ENCODE assay signal across 19 mouse cellular contexts in the genomic region with DNA sequence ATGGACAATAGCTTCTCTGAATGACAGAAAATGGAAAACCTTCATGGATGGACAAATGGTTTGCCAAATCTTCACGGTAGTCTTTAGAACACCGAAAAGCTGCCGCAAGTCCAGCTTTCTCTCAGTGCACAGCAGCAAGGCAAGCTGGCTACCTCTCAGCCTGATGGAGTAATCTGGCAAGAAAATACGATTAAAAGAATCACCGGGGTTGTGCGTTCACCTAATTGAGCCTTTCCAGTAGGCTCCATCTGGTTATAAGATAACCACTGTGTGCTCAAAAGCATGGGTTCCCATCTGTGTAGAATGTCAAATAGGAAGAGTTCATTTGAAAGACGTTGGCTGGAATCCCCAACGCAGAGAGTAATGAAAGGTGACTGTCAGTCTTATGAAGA. TPM values are rescaled to one million over a fixed set of nuclear protein-coding genes. Genes with fewer than 3 reads are reported as not detected.
DNase-seq lines count a peak whose midpoint lies in the region; ATAC-seq and TF ChIP-seq lines count a peak whose summit lies in the region.
"Had no signal": no experiment of that assay in that cellular context is flagged by ENCODE, and none has a peak within 500 bp of the region (broad histone marks: within the 10 kb centered on the region; RNA-seq: fewer than 3 reads in every experiment).

No protein-coding gene starts in this region.

- peak; percentile 11 to 50 for DNase-seq in adrenal gland, adult (ENCODE audit: inconsistent age in 2 of 2, low spot score in 1 of 2)
- DNase-seq in adrenal gland, postnatal 10 days, result no peak
- no peak for DNase-seq in hindbrain, postnatal 0 days (ENCODE audit: low spot score)
- no peak for DNase-seq in midbrain, embryonic 14.5 days
- DNase-seq in stomach, postnatal 0 days (ENCODE audit: low spot score), result no peak
- DNase-seq in adrenal gland, postnatal 36 days, result no peak
- DNase-seq: cerebellum, adult 11 months; heart, adult 2 months; heart, postnatal 14 days; kidney, postnatal 10 days; layer of hippocampus, adult 9-11 months; right cerebral cortex, postnatal 14 days; thymus, postnatal 4 days had no signal

- no peak for ATAC-seq in hindbrain, postnatal 0 days
- ATAC-seq in hindbrain, embryonic 12.5 days (ENCODE audit: low FRiP score), result no peak
- no peak for ATAC-seq in midbrain, embryonic 16.5 days
- ATAC-seq in midbrain, embryonic 14.5 days (ENCODE audit: low FRiP score, low TSS enrichment), result no peak
- ATAC-seq in stomach, postnatal 0 days (ENCODE audit: low FRiP score, low TSS enrichment), result no peak
- ATAC-seq: intestine, embryonic 16.5 days had no signal

- H3K27ac ChIP-seq in hindbrain, postnatal 0 days, result peak overlapping the region; percentile 7; the same call in 1 of the 2 replicates
- no peak overlapping the region for H3K27ac ChIP-seq in hindbrain, embryonic 12.5 days
- 0 out of 2 replicates have a peak overlapping the region, but pooled peaks have one; percentile 1 for H3K27ac ChIP-seq in midbrain, embryonic 16.5 days (ENCODE audit: low read length)
- H3K27ac ChIP-seq in midbrain, embryonic 14.5 days (replicated peaks; ENCODE audit: low read depth, low read length), result no peak overlapping the region
- peak overlapping the region; percentile 58; the same call in 1 of the 2 replicates for H3K27ac ChIP-seq in stomach, postnatal 0 days (replicated peaks)
- H3K27ac ChIP-seq: embryonic facial prominence, embryonic 12.5 days; forebrain, embryonic 10.5 days had no signal

- H3K9me3 ChIP-seq in hindbrain, postnatal 0 days (ENCODE audit: low read length), result no peaks in the 10 kb centered on the region
- no peaks in the 10 kb centered on the region for H3K9me3 ChIP-seq in hindbrain, embryonic 12.5 days (replicated peaks)
- H3K9me3 ChIP-seq in midbrain, embryonic 16.5 days (replicated peaks; ENCODE audit: control insufficient read depth, low read length, poor library complexity, severe bottlenecking), result no peaks in the 10 kb centered on the region
- H3K9me3 ChIP-seq in midbrain, embryonic 14.5 days (ENCODE audit: control insufficient read depth, low read length), result no peaks in the 10 kb centered on the region
- no peaks in the 10 kb centered on the region for H3K9me3 ChIP-seq in stomach, postnatal 0 days (ENCODE audit: control insufficient read depth, low read length)
- H3K9me3 ChIP-seq: embryonic facial prominence, embryonic 12.5 days; megakaryocyte, embryonic 14.5 days had no signal

- H3K4me2 ChIP-seq in hindbrain, postnatal 0 days (ENCODE audit: low read depth, low read length), result no peak overlapping the region
- H3K4me2 ChIP-seq in hindbrain, embryonic 12.5 days (replicated peaks), result no peak overlapping the region
- no peak overlapping the region for H3K4me2 ChIP-seq in midbrain, embryonic 16.5 days (ENCODE audit: low read length)
- H3K4me2 ChIP-seq in midbrain, embryonic 14.5 days (ENCODE audit: low read length), result no peak overlapping the region
- no peak overlapping the region for H3K4me2 ChIP-seq in stomach, postnatal 0 days (replicated peaks; ENCODE audit: low read depth)
- H3K4me2 ChIP-seq: embryonic facial prominence, embryonic 12.5 days had no signal

- H3K4me1 ChIP-seq in hindbrain, postnatal 0 days (ENCODE audit: insufficient read depth, low read length), result peaks cover 19% of the 10 kb centered on the region; the same call in 1 of the 2 replicates
- H3K4me1 ChIP-seq in hindbrain, embryonic 12.5 days, result peaks cover 18% of the 10 kb centered on the region; the same call in 1 of the 2 replicates
- H3K4me1 ChIP-seq in midbrain, embryonic 16.5 days (ENCODE audit: control insufficient read depth, insufficient read depth, low read length), result peaks cover 27% of the 10 kb centered on the region
- H3K4me1 ChIP-seq in midbrain, embryonic 14.5 days (ENCODE audit: control insufficient read depth, insufficient read depth, low read length), result peaks cover 20% of the 10 kb centered on the region; the same call in 1 of the 2 replicates
- H3K4me1 ChIP-seq in stomach, postnatal 0 days (replicated peaks; ENCODE audit: control insufficient read depth, insufficient read depth), result peaks cover 6% of the 10 kb centered on the region; the same call in 1 of the 2 replicates
- H3K4me1 ChIP-seq: embryonic facial prominence, embryonic 12.5 days had no signal

- no peak overlapping the region for H3K4me3 ChIP-seq in hindbrain, postnatal 0 days (ENCODE audit: low read length)
- no peak overlapping the region for H3K4me3 ChIP-seq in hindbrain, embryonic 12.5 days
- no peak overlapping the region for H3K4me3 ChIP-seq in midbrain, embryonic 16.5 days (ENCODE audit: low read depth, low read length)
- no peak overlapping the region for H3K4me3 ChIP-seq in midbrain, embryonic 14.5 days (replicated peaks; ENCODE audit: low read depth, low read length)
- H3K4me3 ChIP-seq in stomach, postnatal 0 days (ENCODE audit: low read depth, low read length), result no peak overlapping the region
- H3K4me3 ChIP-seq: embryonic facial prominence, embryonic 12.5 days; forebrain, embryonic 10.5 days; heart, adult 2 months; megakaryocyte, embryonic 14.5 days had no signal

- H3K36me3 ChIP-seq in hindbrain, postnatal 0 days (ENCODE audit: insufficient read depth, low read length), result no peaks in the 10 kb centered on the region
- no peaks in the 10 kb centered on the region; the same call in 1 of the 2 replicates for H3K36me3 ChIP-seq in hindbrain, embryonic 12.5 days
- no peaks in the 10 kb centered on the region for H3K36me3 ChIP-seq in midbrain, embryonic 16.5 days (ENCODE audit: control insufficient read depth, insufficient read depth, low read length)
- no peaks in the 10 kb centered on the region for H3K36me3 ChIP-seq in midbrain, embryonic 14.5 days (ENCODE audit: control insufficient read depth, insufficient read depth, low read length)
- H3K36me3 ChIP-seq in stomach, postnatal 0 days (ENCODE audit: control insufficient read depth, insufficient read depth, low read length), result no peaks in the 10 kb centered on the region

- no peaks in the 10 kb centered on the region for H3K27me3 ChIP-seq in hindbrain, postnatal 0 days (ENCODE audit: insufficient read depth, low read length)
- H3K27me3 ChIP-seq in hindbrain, embryonic 12.5 days, result no peaks in the 10 kb centered on the region
- no peaks in the 10 kb centered on the region for H3K27me3 ChIP-seq in midbrain, embryonic 16.5 days (ENCODE audit: control insufficient read depth, insufficient read depth, low read depth, low read length)
- no peaks in the 10 kb centered on the region for H3K27me3 ChIP-seq in midbrain, embryonic 14.5 days (ENCODE audit: control insufficient read depth, insufficient read depth, low read length)
- H3K27me3 ChIP-seq in stomach, postnatal 0 days (ENCODE audit: control insufficient read depth, insufficient read depth, low read length), result no peaks in the 10 kb centered on the region
- H3K27me3 ChIP-seq: embryonic facial prominence, embryonic 12.5 days; megakaryocyte, embryonic 14.5 days had no signal

- TF ChIP-seq CTCF in hindbrain, postnatal 0 days (IDR thresholded peaks at IDR 0.05; ENCODE audit: low read depth), result no peak
- TF ChIP-seq CTCF in stomach, postnatal 0 days (IDR thresholded peaks at IDR 0.05; ENCODE audit: low read depth), result no peak

- 45% methylated on average over 8 of the region's 8 CpGs for WGBS in hindbrain, postnatal 0 days
- 90% methylated on average over 8 of the region's 8 CpGs for WGBS in hindbrain, embryonic 12.5 days
- 75% methylated on average over 8 of the region's 8 CpGs for WGBS in midbrain, embryonic 16.5 days
- 69% methylated on average over 8 of the region's 8 CpGs for WGBS in midbrain, embryonic 14.5 days
- 93% methylated on average over 8 of the region's 8 CpGs for WGBS in stomach, postnatal 0 days

- no peak for TF ChIP-seq EP300 in stomach, postnatal 0 days (optimal IDR thresholded peaks at IDR 0.05)

- H3K9ac ChIP-seq in hindbrain, postnatal 0 days (replicated peaks; ENCODE audit: low read length), result no peak overlapping the region
- H3K9ac ChIP-seq in hindbrain, embryonic 12.5 days, result no peak overlapping the region
- no peak overlapping the region for H3K9ac ChIP-seq in midbrain, embryonic 16.5 days (ENCODE audit: low read depth, low read length)
- H3K9ac ChIP-seq in midbrain, embryonic 14.5 days (replicated peaks; ENCODE audit: low read length), result no peak overlapping the region
- no peak overlapping the region for H3K9ac ChIP-seq in stomach, postnatal 0 days (ENCODE audit: low read length)
- H3K9ac ChIP-seq: embryonic facial prominence, embryonic 12.5 days had no signal

RNA-seq across cellular contexts. Expression of gene Abhd2, which starts 11.9 kb away (rescaled TPM):
- total RNA-seq in adrenal gland, postnatal 10 days (2021), result 100 to 1,000 TPM; 247 to 382 TPM
- 92.3 and 100 TPM in 2 replicates for total RNA-seq in hindbrain, postnatal 0 days (2014; rRNA removed)
- 23.7 and 23.9 TPM in 2 replicates for polyA plus RNA-seq in hindbrain, postnatal 0 days (2015; fragmentation: Nextera tagmentation; extraction: Ambion mirVana)
- 14.3 and 17.7 TPM in 2 replicates for polyA plus RNA-seq in hindbrain, embryonic 12.5 days (2016; fragmentation: Nextera tagmentation; extraction: Ambion mirVana)
- polyA plus RNA-seq in midbrain, embryonic 16.5 days (2015; fragmentation: Nextera tagmentation; extraction: Ambion mirVana), result 18.7 and 19.3 TPM in 2 replicates
- 17.8 and 21.5 TPM in 2 replicates for polyA plus RNA-seq in midbrain, embryonic 14.5 days (2014; fragmentation: Nextera tagmentation; extraction: Ambion mirVana)
- 24.6 and 27.5 TPM in 2 replicates for polyA plus RNA-seq in stomach, postnatal 0 days (2015; fragmentation: Nextera tagmentation; extraction: Ambion mirVana)
- total RNA-seq in adrenal gland, postnatal 36 days (2021), result 1,000 to 10,000 TPM; 1,294 to 1,382 TPM

Comparison
In these comparisons a context has a peak if more than half of its experiments do, and no peak if none do; other contexts are left out.
1. DNase-seq: peak in adrenal gland, adult (2 of 2); none in adrenal gland, postnatal 10 days (single experiment), hindbrain, postnatal 0 days (single experiment), midbrain, embryonic 14.5 days (single experiment), stomach, postnatal 0 days (single experiment) and adrenal gland, postnatal 36 days (0 of 2).
2. H3K27ac ChIP-seq: peak in hindbrain, postnatal 0 days (single experiment), midbrain, embryonic 16.5 days (single experiment) and stomach, postnatal 0 days (single experiment); none in hindbrain, embryonic 12.5 days (single experiment) and midbrain, embryonic 14.5 days (single experiment).